Mouse (Mus musculus) bone marrow, adult 2 months (tissue): Measurements from ENCODE around the gene Olfr592. TPM values are rescaled to one million over a fixed set of nuclear protein-coding genes. Genes with fewer than 3 reads are reported as not detected.
"Not testable (repeated sequence)": the region's sequence is repeated elsewhere in the genome, so short reads cannot be mapped to it uniquely, and the experiment has no call there.

Experiments
- H3K27ac ChIP-seq: fragments of 200-500 bp; 2 replicates; pipeline ENCODE4 v1.5.1; 2012; ENCODE audit warnings: low read depth, mild to moderate bottlenecking, control low read depth, inconsistent platforms, low read length; ENCODE audit not compliant: control insufficient read depth, poor library complexity, insufficient read depth
- H3K4me1 ChIP-seq: fragments of 200-500 bp; 2 replicates; pipeline ENCODE4 v1.6.1; 2011; ENCODE audit warnings: low read length; ENCODE audit not compliant: control insufficient read depth, insufficient read depth
- H3K4me3 ChIP-seq: fragments of 200-500 bp; replicated peaks from 2 replicates; pipeline ENCODE3; 2011; ENCODE audit warnings: mild to moderate bottlenecking, low read depth, low read length, control low read depth; ENCODE audit not compliant: control insufficient read depth
- CTCF ChIP-seq: fragments of 200-500 bp; IDR thresholded peaks from 2 replicates; pipeline ENCODE4 v1.5.1; 2011; ENCODE audit warnings: low read length, control low read depth; ENCODE audit not compliant: control insufficient read depth, insufficient read depth
- POLR2A ChIP-seq: fragments of 200-500 bp; IDR thresholded peaks from 2 replicates; pipeline ENCODE4 v1.6.1; 2011; ENCODE audit warnings: low read depth, mild to moderate bottlenecking, control low read depth, low read length, borderline replicate concordance; ENCODE audit not compliant: control insufficient read depth
- WGBS: fragments of 180-500 bp; shearing (Covaris S2); methylation state at CpG from one replicate; pipeline ENCODE4 v1.1.7; 2018; 5-methylcytosine and 5-hydroxymethylcytosine counted together
- polyA plus RNA-seq: library from polyadenylated mRNA; stranded (reverse); fragments of >200 nt; gene quantifications from 2 replicates; pipeline ENCODE4 v1.2.4, GENCODE M21; 2011; ENCODE audit warnings: low replicate concordance; ENCODE audit not compliant: missing spikeins, insufficient read depth, insufficient read length

The Olfr592 gene
- not detected in 2 replicates for polyA plus RNA-seq

DNA sequence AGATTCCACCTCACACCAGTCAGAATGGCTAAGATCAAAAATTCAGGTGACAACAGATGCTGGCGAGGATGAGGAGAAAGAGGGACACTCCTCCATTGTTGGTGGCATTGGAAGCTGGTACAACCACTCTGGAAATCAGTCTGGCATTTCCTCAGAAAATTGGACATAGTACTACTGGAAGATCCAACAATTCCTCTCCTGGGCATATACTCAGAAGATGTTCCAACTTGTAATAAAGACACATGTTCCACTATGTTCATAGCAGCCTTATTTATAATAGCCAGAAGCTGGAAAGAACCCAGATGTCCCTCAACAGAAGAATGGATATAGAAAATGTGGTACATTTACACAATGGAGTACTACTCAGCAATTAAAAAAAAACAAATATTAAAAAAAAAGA, at the start of gene Olfr592:
TSS of gene Olfr592 (plus strand) at position 301 of the 400 bp plus-strand sequence.
- H3K27ac ChIP-seq, H3K4me1 ChIP-seq, H3K4me3 ChIP-seq: not testable (repeated sequence)
- 64% methylated on average over 1 of the region's 1 CpGs for WGBS

GRCm38 (mm10) chr7:103140579-103140978, 44.0 kb upstream of the Olfr592 start, which contains the start of gene Olfr588-ps1:
TSS of gene Olfr588-ps1 (plus strand) at chr7:103140879.
- H3K4me1 ChIP-seq = no peaks in the 10 kb centered on the region
- no peak within 1 kb of the TSS for H3K27ac ChIP-seq
- TF ChIP-seq CTCF (no peak), POLR2A (no peak)
- H3K4me3 ChIP-seq = no peak within 1 kb of the TSS
- WGBS = 81% methylated on average over 1 of the region's 1 CpGs

DNA sequence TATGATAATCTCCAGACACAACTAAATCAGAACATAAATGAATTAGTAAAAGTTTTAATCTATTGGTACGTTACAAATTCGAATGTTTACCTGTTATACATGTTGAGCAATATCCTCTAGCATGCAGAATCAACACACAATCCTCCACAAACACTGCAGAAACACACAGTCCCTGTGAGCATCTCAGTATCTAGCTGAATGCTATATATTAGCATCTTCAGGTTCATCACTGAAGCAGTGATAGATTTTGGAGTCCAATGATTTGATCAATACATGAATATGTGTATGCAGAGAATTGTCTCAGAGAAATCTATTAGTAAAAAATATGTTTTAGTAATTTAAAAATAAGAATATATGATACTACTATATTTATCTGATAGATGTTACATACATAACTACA, 28.3 kb upstream of the Olfr592 start, which contains the start of gene Olfr589:
TSS of gene Olfr589 (minus strand) at position 101 of the 400 bp plus-strand sequence.
- no peak within 1 kb of the TSS for H3K27ac ChIP-seq
- WGBS = 58% methylated on average over 2 of the region's 2 CpGs
- H3K4me1 ChIP-seq = no peaks in the 10 kb centered on the region
- no peak within 1 kb of the TSS for H3K4me3 ChIP-seq
- no peak for TF ChIP-seq POLR2A

DNA sequence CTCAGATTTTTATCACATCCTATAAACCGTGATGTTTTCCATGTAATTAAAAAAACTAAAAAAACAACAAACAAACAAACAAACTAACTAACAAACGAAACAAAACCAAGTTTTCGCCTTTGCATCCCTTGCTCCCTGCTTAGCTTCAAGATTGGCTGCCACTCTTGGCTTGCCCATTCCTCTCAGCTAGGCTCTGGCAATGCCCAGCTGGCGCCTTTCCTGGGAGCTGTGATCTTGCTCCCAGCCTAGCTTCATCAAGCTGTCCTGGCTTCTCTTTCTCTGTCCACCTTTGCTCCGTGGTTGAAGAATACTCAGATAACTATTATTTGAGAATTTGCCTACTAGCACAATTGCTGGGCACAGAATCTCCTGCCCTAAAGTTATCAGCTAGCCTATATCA, 14.9 kb upstream of the Olfr592 start:
- 68% methylated on average over 5 of the region's 5 CpGs for WGBS

GRCm38 (mm10) chr7:103178240-103178639, 6.4 kb upstream of the Olfr592 start, which contains the start of gene Olfr591:
TSS of gene Olfr591 (minus strand) at chr7:103178340.
- Histone ChIP-seq H3K4me3 (no peak within 1 kb of the TSS), H3K27ac (no peak within 1 kb of the TSS), H3K4me1 (no peaks in the 10 kb centered on the region)
- no peak for TF ChIP-seq CTCF
- no peak for TF ChIP-seq POLR2A
- 66% methylated on average over 1 of the region's 1 CpGs for WGBS

More for the DNA sequence above, 14.9 kb upstream of the Olfr592 start:
- TF ChIP-seq CTCF (no peak), POLR2A (no peak)
- Histone ChIP-seq H3K4me1 (no peaks in the 10 kb centered on the region), H3K27ac (no peak overlapping the region), H3K4me3 (no peak overlapping the region)

- Histone ChIP-seq H3K27ac (no peak within 1 kb of the TSS), H3K4me1 (no peaks in the 10 kb centered on the region), H3K4me3 (no peak within 1 kb of the TSS)
- 57% methylated on average over 1 of the region's 1 CpGs for WGBS
- TF ChIP-seq POLR2A (no peak), CTCF (no peak)
Measured at GRCm38 (mm10) chr7:103211562-103211961, 27.0 kb downstream of the Olfr592 start, which contains the start of gene Olfr593. TSS of gene Olfr593 (plus strand) at chr7:103211862.

DNA sequence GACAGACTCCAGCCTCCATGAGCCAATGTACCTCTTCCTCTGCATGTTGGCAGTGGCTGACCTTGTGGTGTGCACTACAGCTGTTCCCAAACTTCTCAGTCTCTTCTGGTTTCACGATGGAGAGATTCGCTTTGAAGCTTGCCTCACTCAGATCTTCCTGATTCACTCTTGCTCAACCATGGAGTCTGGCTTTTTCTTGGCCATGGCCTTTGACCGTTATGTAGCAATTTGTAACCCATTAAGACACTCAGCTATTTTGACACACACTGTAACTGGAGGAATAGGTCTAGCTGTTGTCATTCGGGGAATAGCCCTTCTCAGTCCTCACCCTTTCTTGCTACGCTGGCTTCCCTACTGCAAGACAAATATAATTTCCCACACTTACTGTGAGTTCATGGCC, 27.4 kb downstream of the Olfr592 start:
- H3K4me1 ChIP-seq, H3K27ac ChIP-seq, H3K4me3 ChIP-seq: not testable (repeated sequence)
- WGBS = 75% methylated on average over 5 of the region's 5 CpGs

DNA sequence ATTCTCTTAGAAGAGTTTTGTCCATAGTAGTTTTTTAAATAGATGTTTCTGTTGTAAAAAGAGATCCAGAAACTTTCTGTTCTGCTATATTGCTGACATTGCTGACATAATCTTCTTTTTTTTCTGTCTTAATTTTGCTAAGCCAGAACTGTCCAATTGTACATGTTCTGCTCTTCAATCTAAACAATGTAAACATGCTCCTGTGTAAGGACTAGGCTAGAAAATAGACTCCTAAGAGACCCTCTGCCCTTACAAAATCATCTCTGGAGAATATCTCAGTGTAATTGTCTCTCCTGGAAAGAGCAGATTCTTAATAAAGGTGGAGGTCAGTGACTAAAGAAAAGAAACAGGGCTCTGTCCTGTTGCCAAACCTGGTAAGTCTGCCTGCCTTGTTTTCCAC, 32.1 kb downstream of the Olfr592 start, which contains the start of gene Olfr594:
TSS of gene Olfr594 (plus strand) at position 301 of the 400 bp plus-strand sequence.
- H3K4me3 ChIP-seq = no peak within 1 kb of the TSS
- H3K4me1 ChIP-seq = no peaks in the 10 kb centered on the region
- no peak within 1 kb of the TSS for H3K27ac ChIP-seq
- no peak for TF ChIP-seq CTCF
- TF ChIP-seq POLR2A = no peak

Other genes with a start within 250 kb of the Olfr592 start
- gene Olfr573-ps1, start 242.2 kb upstream of the Olfr592 start, polyA plus RNA-seq = not detected in 2 replicates
- gene Olfr574, start 236.3 kb upstream of the Olfr592 start, polyA plus RNA-seq = not detected in 2 replicates
- gene Olfr575, start 226.0 kb upstream of the Olfr592 start, polyA plus RNA-seq = not detected in 2 replicates
- not detected in 2 replicates for gene Olfr576, start 222.1 kb upstream of the Olfr592 start, polyA plus RNA-seq
- not detected in 2 replicates for gene Olfr577, start 208.9 kb upstream of the Olfr592 start, polyA plus RNA-seq
- gene Olfr578, start 195.5 kb upstream of the Olfr592 start, polyA plus RNA-seq = not detected in 2 replicates
- gene Olfr582, start 146.8 kb upstream of the Olfr592 start, polyA plus RNA-seq = not detected in 2 replicates
- not detected in 2 replicates for gene Olfr583, start 133.5 kb upstream of the Olfr592 start, polyA plus RNA-seq
- gene Olfr584, start 102.9 kb upstream of the Olfr592 start, polyA plus RNA-seq = not detected in 2 replicates
- gene Olfr585, start 87.1 kb upstream of the Olfr592 start, polyA plus RNA-seq = not detected in 2 replicates
- not detected in 2 replicates for gene Olfr586, start 59.2 kb upstream of the Olfr592 start, polyA plus RNA-seq
- gene Olfr588-ps1, start 43.9 kb upstream of the Olfr592 start, polyA plus RNA-seq = not detected in 2 replicates
- gene Olfr589, start 28.4 kb upstream of the Olfr592 start, polyA plus RNA-seq = not detected in 2 replicates
- gene Olfr591, start 6.5 kb upstream of the Olfr592 start, polyA plus RNA-seq = not detected in 2 replicates
- gene Olfr593, start 27.1 kb downstream of the Olfr592 start, polyA plus RNA-seq = not detected in 2 replicates
- gene Olfr594, start 32.2 kb downstream of the Olfr592 start, polyA plus RNA-seq = not detected in 2 replicates
- gene Usp17ld, start 67.7 kb downstream of the Olfr592 start, polyA plus RNA-seq = not detected in 2 replicates
- not detected in 2 replicates for gene Olfr596, start 120.8 kb downstream of the Olfr592 start, polyA plus RNA-seq
- gene Olfr597, start 131.5 kb downstream of the Olfr592 start, polyA plus RNA-seq = not detected in 2 replicates
- not detected in 2 replicates for gene Olfr598, start 138.8 kb downstream of the Olfr592 start, polyA plus RNA-seq
- gene Olfr599, start 151.1 kb downstream of the Olfr592 start, polyA plus RNA-seq = not detected in 2 replicates
- gene Olfr600, start 164.9 kb downstream of the Olfr592 start, polyA plus RNA-seq = not detected in 2 replicates
- not detected in 2 replicates for gene Olfr601, start 177.9 kb downstream of the Olfr592 start, polyA plus RNA-seq
- not detected in 2 replicates for gene Olfr603, start 201.4 kb downstream of the Olfr592 start, polyA plus RNA-seq
- gene Usp17lc, start 230.3 kb downstream of the Olfr592 start, polyA plus RNA-seq = not detected in 2 replicates